Mouse (Mus musculus) frontal cortex, postnatal 10 days (tissue): ENCODE data around the gene Zan.

Experiments used
- DNase-seq, 2 experiments: peaks; one replicate each; pipeline ENCODE4 v3.0.0; 2022; ENCODE audit warnings: low spot score in 2 of 2, mixed read lengths in 1 of 2

Gene Zan

DNA sequence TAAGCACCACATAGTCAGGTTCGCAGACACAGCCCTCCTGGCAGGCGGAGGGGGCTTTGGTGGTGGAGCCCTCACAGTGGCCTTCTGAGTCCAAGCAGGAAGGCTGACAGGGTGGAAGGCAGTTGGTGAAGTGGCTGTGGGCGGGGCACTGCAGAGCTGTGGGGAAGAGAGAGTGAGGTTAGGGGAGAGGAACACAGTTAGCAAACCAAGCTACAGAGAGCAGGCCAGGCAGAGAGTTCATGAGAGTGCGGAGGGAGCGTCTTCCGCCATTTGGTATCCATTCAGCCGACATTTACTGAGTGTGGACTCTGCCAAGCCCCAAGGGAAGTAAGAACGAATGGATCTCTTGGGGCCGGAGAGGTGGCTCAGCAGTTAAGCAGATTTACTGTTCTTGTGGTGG lies 57.8 kb downstream of the Zan start:
- DNase-seq: no peak

DNA sequence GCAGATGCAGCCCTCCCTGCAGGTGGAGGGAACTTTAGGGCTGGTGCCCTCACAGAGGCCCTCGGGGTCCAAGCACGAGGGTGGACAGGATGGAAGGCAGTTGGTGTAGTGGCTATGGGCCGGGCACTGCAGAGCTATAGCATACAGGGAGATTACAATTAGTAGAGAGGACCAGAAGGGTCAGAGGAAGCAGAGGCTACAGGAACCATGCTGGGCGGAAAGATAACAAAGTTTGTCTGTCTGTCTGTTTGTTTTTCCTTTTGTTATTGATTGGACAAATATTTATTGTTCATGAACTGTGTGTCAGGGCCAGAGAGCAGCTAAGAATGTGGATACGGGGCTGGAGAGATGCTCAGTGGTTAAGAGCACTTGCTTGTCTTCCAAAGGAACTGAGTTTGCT lies 62.6 kb downstream of the Zan start:
- no peak for DNase-seq

- DNase-seq: no peak
Observed at GRCm38 (mm10) chr5:137411235-137411634, 65.6 kb downstream of the Zan start.

GRCm38 (mm10) chr5:137410549-137410948 lies 66.3 kb downstream of the Zan start:
- no peak for DNase-seq

DNA sequence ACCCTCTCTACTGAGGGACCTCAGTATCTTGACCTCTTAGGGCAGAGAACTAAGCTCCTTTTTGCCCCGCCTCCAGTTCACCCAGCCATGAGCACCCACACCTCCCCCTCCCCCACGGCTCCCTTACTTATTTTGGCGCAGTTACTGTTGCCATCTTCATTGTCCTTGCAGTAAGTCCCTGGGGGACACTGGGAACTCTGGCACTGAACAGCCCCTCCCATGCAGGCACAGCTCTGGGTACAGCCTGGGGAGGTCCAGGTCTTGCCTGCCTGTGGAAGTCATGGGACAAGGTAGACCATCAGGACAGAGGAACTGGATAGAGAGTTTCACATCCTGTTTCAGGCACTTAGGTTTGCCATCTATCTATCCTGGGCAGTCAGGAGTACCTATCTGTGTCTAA lies 66.8 kb downstream of the Zan start:
- no peak for DNase-seq

GRCm38 (mm10) chr5:137409451-137409850 lies 67.4 kb downstream of the Zan start:
- no peak for DNase-seq

DNA sequence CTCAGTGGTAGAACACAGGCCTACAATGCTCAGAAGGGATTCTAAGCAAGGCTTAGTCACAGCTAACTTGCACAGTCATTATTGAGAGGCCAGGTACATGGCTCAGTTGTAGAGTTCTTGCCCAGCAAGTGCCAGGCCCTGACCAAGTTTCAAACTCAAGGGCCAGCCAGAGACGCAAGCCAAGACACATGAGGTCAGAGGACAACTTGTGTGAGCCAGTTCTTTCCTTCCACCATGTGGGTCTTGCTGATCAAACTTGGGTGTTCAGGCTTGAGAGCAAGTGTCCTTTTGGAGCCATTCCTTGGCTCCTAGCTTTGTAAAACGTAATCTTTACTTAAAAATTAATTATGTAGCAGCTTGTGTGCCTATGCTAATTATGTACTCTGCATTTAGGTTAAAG lies 72.8 kb downstream of the Zan start:
- DNase-seq: no peak

GRCm38 (mm10) chr5:137394456-137394855 lies 82.4 kb downstream of the Zan start:
- no peak for DNase-seq

GRCm38 (mm10) chr5:137391641-137392040 lies 85.2 kb downstream of the Zan start:
- DNase-seq: no peak

DNA sequence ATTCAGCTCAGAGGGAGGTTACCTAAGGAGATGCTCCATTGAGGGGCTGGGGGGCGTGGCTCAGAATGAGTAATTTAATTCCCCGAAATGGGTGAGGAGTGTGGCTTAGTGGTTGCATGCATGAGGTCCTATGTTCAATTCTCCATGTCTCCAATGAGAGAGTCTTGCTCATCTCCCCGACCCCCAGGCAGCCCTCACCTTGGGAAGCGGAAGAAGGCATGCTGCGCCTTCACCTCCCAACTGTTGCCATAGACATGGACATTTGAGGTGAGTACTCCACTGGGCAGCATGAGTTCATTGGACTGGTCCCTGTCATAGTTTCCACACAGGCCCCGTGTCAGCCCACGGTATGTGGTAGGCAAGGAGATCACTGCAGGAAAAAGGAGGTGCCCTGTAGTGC lies 90.2 kb downstream of the Zan start:
- DNase-seq: no peak

- DNase-seq: no peak
Observed at GRCm38 (mm10) chr5:137383441-137383840, 93.4 kb downstream of the Zan start.

- DNase-seq: peak in 1 of 2 experiments; percentile 27
Observed at GRCm38 (mm10) chr5:137381152-137381551, 95.7 kb downstream of the Zan start.

DNA sequence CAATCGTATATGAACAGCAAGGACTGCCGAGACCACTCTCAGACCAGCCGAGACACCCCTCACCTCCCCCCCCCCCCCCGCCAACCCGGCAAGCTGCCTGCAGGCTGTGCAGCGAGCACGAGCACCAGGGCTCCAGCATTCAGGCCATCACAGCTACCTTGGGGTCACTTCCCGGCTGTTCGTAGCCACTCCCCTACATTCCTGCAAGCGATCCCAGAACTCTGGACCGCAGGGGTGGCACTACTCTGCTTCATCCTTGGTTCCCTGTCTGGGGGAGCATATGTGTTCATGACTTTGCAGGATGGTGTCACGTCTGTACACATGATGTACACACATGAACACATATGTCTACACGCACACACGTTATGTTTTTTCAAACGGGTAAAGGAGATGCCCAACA lies 99.3 kb downstream of the Zan start:
- no peak for DNase-seq

DNA sequence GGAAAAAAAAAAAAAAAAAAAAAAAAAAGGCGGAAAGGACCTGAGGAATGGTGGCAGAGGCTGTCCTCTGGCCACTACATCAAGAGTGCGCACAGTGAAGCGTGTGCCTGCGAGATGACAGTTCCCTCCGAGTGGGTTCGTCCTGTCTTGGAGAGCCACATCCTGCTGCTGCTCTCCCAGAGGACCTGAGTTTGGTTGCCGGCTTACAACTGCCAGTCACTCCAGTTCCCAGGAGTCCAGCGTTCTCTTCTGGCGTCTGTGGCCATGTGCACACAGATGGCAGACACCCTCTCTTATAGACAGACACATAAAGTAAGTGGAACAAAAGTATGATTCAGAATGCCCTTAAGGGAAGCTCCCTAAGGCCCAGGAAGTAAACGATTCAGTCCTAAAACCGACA lies 99.7 kb downstream of the Zan start:
- DNase-seq: no peak

- DNase-seq: no peak
Observed at GRCm38 (mm10) chr5:137376722-137377121, 100.1 kb downstream of the Zan start.

DNA sequence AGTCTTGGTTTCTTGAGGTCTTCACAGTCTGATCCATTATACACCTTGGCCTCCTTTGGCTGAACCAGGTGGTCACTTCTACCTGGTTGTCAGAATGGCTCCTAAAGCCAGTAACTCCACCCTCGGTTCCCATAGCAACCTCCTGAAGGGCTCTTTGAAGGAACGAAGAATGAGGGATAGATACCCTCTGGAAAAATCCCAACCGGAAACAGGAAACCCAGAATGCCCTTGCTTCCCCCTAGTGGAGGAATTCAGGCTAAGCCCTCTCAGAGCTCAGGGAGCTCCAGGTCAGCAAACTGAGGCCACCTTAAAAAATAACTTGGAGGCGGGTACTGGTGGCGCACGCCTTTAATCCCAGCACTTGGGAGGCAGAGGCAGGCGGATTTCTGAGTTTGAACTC lies 100.7 kb downstream of the Zan start:
- no peak for DNase-seq

- no peak for DNase-seq
Observed at GRCm38 (mm10) chr5:137375627-137376026, 101.2 kb downstream of the Zan start.

DNA sequence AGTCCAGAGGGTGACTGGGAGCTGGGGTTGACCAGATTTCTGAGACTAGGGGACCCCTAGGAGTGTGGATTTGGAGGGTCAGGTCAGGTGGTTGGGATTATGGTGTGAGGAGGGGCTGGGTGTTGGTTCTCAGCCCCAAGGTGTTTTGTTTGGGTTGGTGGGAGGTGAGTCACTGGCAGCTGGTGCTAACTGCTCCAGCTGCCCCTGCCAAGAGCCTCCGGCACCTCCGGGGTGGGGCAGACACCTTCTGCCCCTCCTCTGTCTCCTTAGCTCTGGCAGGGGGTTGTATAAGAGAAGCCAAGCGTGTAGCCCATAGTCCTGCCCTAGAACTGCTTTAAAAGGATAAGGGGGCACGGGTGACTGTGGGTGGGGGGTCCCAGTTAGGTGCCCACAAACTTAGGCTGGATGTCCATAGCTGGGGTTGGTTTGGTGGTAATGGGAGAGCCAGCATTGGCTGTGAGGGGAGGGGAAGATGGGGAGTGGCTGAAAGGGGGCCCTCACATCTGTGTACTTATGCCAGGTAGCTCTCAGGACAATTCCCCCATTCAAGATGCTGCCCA lies 102.3 kb downstream of the Zan start:
- DNase-seq: no peak

DNA sequence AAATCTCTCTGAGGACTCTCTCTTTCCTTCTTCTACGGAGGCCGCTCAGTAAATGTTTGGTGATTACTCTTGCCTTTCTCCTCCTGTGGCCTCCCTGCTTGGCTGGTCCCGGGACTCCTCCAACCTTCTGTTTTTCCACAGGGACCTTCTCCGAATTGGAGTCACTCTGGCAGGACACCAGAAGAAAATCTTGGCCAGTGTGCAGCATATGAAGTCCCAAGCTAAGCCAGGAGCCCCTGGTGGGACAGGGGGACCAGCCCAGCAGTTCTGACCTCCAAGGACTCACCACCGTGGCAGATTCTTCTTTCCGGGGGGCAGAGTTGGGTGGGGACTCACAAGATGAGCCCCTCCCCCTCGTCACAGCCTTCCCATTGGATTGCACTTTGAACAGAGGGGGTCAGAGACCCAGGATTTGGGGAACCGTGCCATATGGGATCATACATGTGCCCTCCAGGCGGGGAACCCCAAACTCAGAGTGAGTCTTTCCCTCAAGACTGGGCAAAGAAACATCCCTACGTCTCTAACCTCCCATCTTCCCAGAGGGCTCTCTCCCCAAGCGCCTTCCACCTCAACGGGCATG lies 103.4 kb downstream of the Zan start:
- DNase-seq: no peak

DNA sequence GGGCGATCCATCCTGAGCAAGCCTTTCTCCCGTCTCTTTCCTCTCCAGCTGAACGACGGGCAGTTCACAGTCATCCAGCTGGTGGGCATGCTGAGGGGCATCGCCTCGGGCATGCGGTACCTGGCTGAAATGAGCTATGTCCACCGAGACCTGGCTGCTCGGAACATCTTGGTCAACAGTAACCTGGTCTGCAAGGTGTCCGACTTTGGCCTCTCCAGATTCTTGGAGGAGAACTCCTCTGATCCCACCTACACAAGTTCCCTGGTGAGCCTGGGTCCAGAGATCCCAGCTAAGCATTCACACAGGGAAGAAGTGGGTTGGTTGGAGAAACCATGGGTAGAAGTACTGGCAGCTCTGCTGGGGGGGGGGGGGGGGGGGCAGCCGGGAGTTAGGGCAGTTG lies 107.2 kb downstream of the Zan start:
- no peak for DNase-seq

DNA sequence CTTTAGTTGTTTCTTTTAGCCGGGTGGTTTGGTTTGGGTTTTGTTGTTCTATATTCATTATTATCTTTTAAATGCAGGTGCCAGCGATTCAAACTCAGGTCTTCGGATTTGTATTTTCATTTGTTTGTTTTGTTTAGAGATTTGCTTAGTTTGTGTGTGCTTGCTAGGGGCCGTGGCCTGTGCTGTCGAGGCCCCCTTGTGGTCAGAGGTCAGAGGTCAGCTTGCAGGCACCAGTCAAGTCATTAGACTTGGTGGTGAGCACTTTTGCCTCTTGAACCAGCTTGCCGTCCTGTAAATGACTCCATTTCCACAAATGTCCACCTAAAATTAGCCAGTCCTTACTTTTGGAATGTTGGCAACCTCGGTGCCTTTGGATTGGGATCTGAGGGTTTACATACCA lies 118.5 kb downstream of the Zan start:
- no peak for DNase-seq

- DNase-seq: no peak
Observed at GRCm38 (mm10) chr5:137354091-137354490, 122.8 kb downstream of the Zan start.

DNA sequence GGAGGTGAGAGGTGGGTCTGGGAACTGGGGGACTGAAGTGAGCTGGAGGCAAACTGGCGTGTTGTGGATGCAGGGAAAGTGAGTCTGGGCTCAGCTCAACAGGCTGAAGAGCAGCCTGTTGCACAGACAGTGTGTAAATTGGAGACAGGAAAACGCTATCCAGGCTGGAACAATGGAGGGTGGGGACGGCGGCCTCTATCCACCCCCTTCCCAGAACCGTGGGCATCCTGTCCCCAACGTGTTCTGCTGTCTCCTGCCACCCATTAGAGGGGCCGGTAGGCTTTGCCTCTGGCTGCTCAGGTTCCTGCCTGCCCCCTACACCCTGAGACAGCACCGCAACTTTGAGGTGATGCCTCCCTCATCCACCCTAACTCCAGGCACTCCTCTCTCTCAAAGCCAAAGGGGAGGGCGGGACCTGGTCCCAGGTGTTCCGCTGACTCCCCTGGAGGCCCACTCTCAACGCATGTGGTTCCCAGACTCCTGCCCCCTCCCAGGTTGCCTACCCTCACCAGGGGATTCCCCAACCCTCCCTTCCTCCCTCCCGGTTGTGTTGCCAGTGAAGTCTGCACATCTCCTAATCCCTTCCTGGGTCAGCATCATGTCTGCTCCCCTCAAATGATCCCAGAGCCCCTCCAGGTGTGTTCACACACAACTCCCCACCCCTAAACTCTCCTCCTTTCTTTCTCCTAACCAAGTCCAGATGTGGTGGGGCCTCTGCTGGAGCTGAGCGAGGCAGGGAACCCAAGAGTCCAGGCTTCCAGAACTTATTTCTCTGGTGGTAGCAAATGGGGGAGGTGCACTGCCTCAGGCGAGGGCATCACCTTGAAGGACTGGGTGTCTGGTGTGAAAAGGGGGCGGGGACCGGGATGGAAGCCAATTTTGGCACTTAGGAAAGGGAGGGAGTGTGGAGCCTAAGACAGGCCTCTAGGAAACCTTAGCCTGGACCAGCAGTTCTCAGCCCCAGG lies 124.6 kb downstream of the Zan start:
- DNase-seq: no peak
